ENCODE assay signal across 20 mouse cellular contexts in the genomic region with DNA sequence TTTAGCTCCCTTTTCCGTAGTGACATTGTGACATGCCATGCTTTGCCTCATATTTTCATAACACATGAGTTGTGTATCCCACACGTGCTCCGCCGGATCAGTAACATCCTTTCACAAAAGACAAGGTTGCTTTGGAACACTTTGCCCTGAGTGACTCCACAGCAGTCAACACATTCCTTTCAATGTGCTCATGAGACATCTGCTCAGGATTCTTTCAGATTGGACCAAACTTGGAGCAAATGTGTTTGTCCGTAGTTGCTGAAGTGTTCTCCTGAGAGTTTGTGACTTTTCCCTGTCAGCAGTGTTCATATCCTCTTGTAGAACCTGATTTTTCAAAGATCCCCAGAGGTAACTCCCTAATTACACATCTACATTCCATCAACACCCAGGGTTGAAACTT.
DNase-seq lines count a peak whose midpoint lies in the region; ATAC-seq and TF ChIP-seq lines count a peak whose summit lies in the region.
"Had no signal": no experiment of that assay in that cellular context is flagged by ENCODE, and none has a peak within 500 bp of the region (broad histone marks: within the 10 kb centered on the region; RNA-seq: fewer than 3 reads in every experiment).

No protein-coding gene starts in this region.

- H3K27ac ChIP-seq in embryonic facial prominence, embryonic 14.5 days (replicated peaks; ENCODE audit: low read depth, low read length): no peak overlapping the region
- no peak overlapping the region for H3K27ac ChIP-seq in embryonic facial prominence, embryonic 10.5 days (replicated peaks)
- H3K27ac ChIP-seq in lung, embryonic 14.5 days (ENCODE audit: low read depth): no peak overlapping the region
- no peak overlapping the region for H3K27ac ChIP-seq in midbrain, embryonic 16.5 days (ENCODE audit: low read length)
- H3K27ac ChIP-seq: heart, embryonic 13.5 days; hindbrain, embryonic 14.5 days; liver, embryonic 12.5 days; midbrain, embryonic 15.5 days had no signal

- no peak overlapping the region for H3K4me2 ChIP-seq in embryonic facial prominence, embryonic 14.5 days (ENCODE audit: low read depth, low read length)
- H3K4me2 ChIP-seq in lung, embryonic 14.5 days: no peak overlapping the region
- no peak overlapping the region for H3K4me2 ChIP-seq in midbrain, embryonic 16.5 days (ENCODE audit: low read length)
- H3K4me2 ChIP-seq: heart, embryonic 13.5 days; hindbrain, embryonic 14.5 days; liver, embryonic 12.5 days; midbrain, embryonic 15.5 days had no signal

- no peaks in the 10 kb centered on the region for H3K4me1 ChIP-seq in embryonic facial prominence, embryonic 14.5 days (ENCODE audit: control insufficient read depth, insufficient read depth, low read length)
- no peaks in the 10 kb centered on the region for H3K4me1 ChIP-seq in embryonic facial prominence, embryonic 10.5 days
- H3K4me1 ChIP-seq in lung, adult 2 months (ENCODE audit: control insufficient read depth, insufficient read depth, low read length): no peaks in the 10 kb centered on the region; the same call in 1 of the 2 replicates
- H3K4me1 ChIP-seq in lung, embryonic 14.5 days (ENCODE audit: insufficient read depth): no peaks in the 10 kb centered on the region
- no peaks in the 10 kb centered on the region for H3K4me1 ChIP-seq in midbrain, embryonic 16.5 days (ENCODE audit: control insufficient read depth, insufficient read depth, low read length)
- H3K4me1 ChIP-seq: heart, embryonic 13.5 days; liver, embryonic 12.5 days; midbrain, embryonic 15.5 days had no signal

- H3K27me3 ChIP-seq in embryonic facial prominence, embryonic 14.5 days (replicated peaks; ENCODE audit: control insufficient read depth, insufficient read depth, low read length): no peaks in the 10 kb centered on the region
- no peaks in the 10 kb centered on the region for H3K27me3 ChIP-seq in embryonic facial prominence, embryonic 10.5 days (replicated peaks; ENCODE audit: low read depth, poor library complexity, severe bottlenecking)
- no peaks in the 10 kb centered on the region for H3K27me3 ChIP-seq in lung, embryonic 14.5 days (ENCODE audit: insufficient read depth, low read length)
- no peaks in the 10 kb centered on the region for H3K27me3 ChIP-seq in midbrain, embryonic 16.5 days (ENCODE audit: control insufficient read depth, insufficient read depth, low read depth, low read length)
- H3K27me3 ChIP-seq: CH12.LX; heart, embryonic 13.5 days; liver, embryonic 12.5 days; midbrain, embryonic 15.5 days had no signal

- DNase-seq in embryonic facial prominence, embryonic 14.5 days (ENCODE audit: low spot score): peak; percentile 41
- DNase-seq in embryonic facial prominence, embryonic 10.5 days (ENCODE audit: low spot score): no peak
- DNase-seq in lung, adult 18-20 months: peak; percentile 7 to 25
- no peak for DNase-seq in lung, adult 2 months
- DNase-seq in lung, embryonic 14.5 days: peak; percentile 27
- no peak for DNase-seq in thymus, postnatal 0 days (ENCODE audit: low spot score)
- DNase-seq: cerebellum, postnatal 10 days; embryo, embryonic 11 days; layer of hippocampus, postnatal 36 days; right cerebral cortex, postnatal 4 days; thymus, adult 2 months had no signal

- no peak for TF ChIP-seq CTCF in lung, adult 2 months (IDR thresholded peaks at IDR 0.05; ENCODE audit: insufficient read depth, low read length)
- TF ChIP-seq CTCF in lung, embryonic 14.5 days (IDR thresholded peaks at IDR 0.05; ENCODE audit: low read depth): no peak

- TF ChIP-seq POLR2A in lung, adult 2 months (IDR thresholded peaks at IDR 0.05; ENCODE audit: borderline replicate concordance, extremely low read depth, low read depth, low read length): no peak

- WGBS in embryonic facial prominence, embryonic 14.5 days: 61% methylated on average over 5 of the region's 5 CpGs
- whole genome bisulfite sequencing in embryonic facial prominence, embryonic 10.5 days: 86% methylated on average over 5 of the region's 5 CpGs
- WGBS in lung, adult 2 months: 68% methylated on average over 5 of the region's 5 CpGs
- WGBS in lung, embryonic 14.5 days: 55% methylated on average over 5 of the region's 5 CpGs
- WGBS in midbrain, embryonic 16.5 days: 93% methylated on average over 5 of the region's 5 CpGs

- H3K9ac ChIP-seq in embryonic facial prominence, embryonic 14.5 days (ENCODE audit: low read depth, low read length): no peak overlapping the region
- H3K9ac ChIP-seq in lung, embryonic 14.5 days: no peak overlapping the region
- no peak overlapping the region for H3K9ac ChIP-seq in midbrain, embryonic 16.5 days (ENCODE audit: low read depth, low read length)
- H3K9ac ChIP-seq: heart, embryonic 13.5 days; hindbrain, embryonic 14.5 days; liver, embryonic 12.5 days; midbrain, embryonic 15.5 days had no signal

- no peak overlapping the region for H3K4me3 ChIP-seq in embryonic facial prominence, embryonic 14.5 days (ENCODE audit: low read depth, low read length)
- H3K4me3 ChIP-seq in embryonic facial prominence, embryonic 10.5 days: no peak overlapping the region
- H3K4me3 ChIP-seq in lung, adult 2 months (replicated peaks; ENCODE audit: extremely low read depth, low read depth, low read length): no peak overlapping the region
- no peak overlapping the region for H3K4me3 ChIP-seq in lung, embryonic 14.5 days (ENCODE audit: low read depth, low read length)
- no peak overlapping the region for H3K4me3 ChIP-seq in midbrain, embryonic 16.5 days (ENCODE audit: low read depth, low read length)
- H3K4me3 ChIP-seq: heart, embryonic 13.5 days; liver, embryonic 12.5 days; midbrain, embryonic 15.5 days had no signal

- no peaks in the 10 kb centered on the region for H3K36me3 ChIP-seq in embryonic facial prominence, embryonic 14.5 days (ENCODE audit: control insufficient read depth, insufficient read depth, low read length)
- H3K36me3 ChIP-seq in embryonic facial prominence, embryonic 10.5 days (replicated peaks): no peaks in the 10 kb centered on the region
- no peaks in the 10 kb centered on the region for H3K36me3 ChIP-seq in lung, embryonic 14.5 days (ENCODE audit: insufficient read depth)
- H3K36me3 ChIP-seq in midbrain, embryonic 16.5 days (ENCODE audit: control insufficient read depth, insufficient read depth, low read length): no peaks in the 10 kb centered on the region
- H3K36me3 ChIP-seq: heart, embryonic 13.5 days; liver, embryonic 12.5 days; midbrain, embryonic 15.5 days had no signal

- no peak for ATAC-seq in embryonic facial prominence, embryonic 14.5 days (ENCODE audit: low read depth)
- no peak; the same call in 1 of the 2 replicates for ATAC-seq in lung, embryonic 14.5 days (ENCODE audit: insufficient read depth)
- no peak for ATAC-seq in midbrain, embryonic 16.5 days
- no peak for ATAC-seq in erythroid progenitor cell, adult 5-6 weeks (replicated peaks; ENCODE audit: low FRiP score, poor library complexity, severe bottlenecking)
- ATAC-seq: activated CD4-positive, CD25-positive, alpha-beta regulatory T cell, adult 4 months; intestine, postnatal 0 days; liver, embryonic 12.5 days; midbrain, embryonic 15.5 days had no signal

- H3K9me3 ChIP-seq in embryonic facial prominence, embryonic 14.5 days (ENCODE audit: control insufficient read depth, low read length): no peaks in the 10 kb centered on the region
- no peaks in the 10 kb centered on the region for H3K9me3 ChIP-seq in embryonic facial prominence, embryonic 10.5 days
- no peaks in the 10 kb centered on the region for H3K9me3 ChIP-seq in lung, embryonic 14.5 days (ENCODE audit: low read depth, low read length)
- no peaks in the 10 kb centered on the region for H3K9me3 ChIP-seq in midbrain, embryonic 16.5 days (replicated peaks; ENCODE audit: control insufficient read depth, low read length, poor library complexity, severe bottlenecking)
- H3K9me3 ChIP-seq: heart, embryonic 13.5 days; liver, embryonic 12.5 days; midbrain, embryonic 15.5 days had no signal

Comparison
In these comparisons a context has a peak if more than half of its experiments do, and no peak if none do; other contexts are left out.
1. DNase-seq: peak in embryonic facial prominence, embryonic 14.5 days (single experiment), lung, adult 18-20 months (2 of 2) and lung, embryonic 14.5 days (single experiment); none in embryonic facial prominence, embryonic 10.5 days (single experiment), lung, adult 2 months (single experiment) and thymus, postnatal 0 days (single experiment).